Mouse (Mus musculus) forebrain, embryonic 11.5 days (tissue): ENCODE results near the gene Lztr1. TPM values are rescaled to one million over a fixed set of nuclear protein-coding genes. Genes with fewer than 3 reads are reported as not detected.
A peak's percentile ranks its signal among the peaks of the same experiment; 100 is the strongest.

Experiments
- ATAC-seq: fragments of 200-750 bp; cut with Nextera tagmentation; replicated peaks from 2 replicates; pipeline ENCODE4 v1.8.0; 2017; ENCODE audit warnings: moderate TSS enrichment; ENCODE audit not compliant: low FRiP score
- DNase-seq: peaks from one replicate; pipeline ENCODE4 v3.0.0-alpha.2; 2017; ENCODE audit warnings: low spot score
- H3K27ac ChIP-seq: fragments of 300-500 bp; sonication (generic); 2 replicates; pipeline ENCODE4 v1.5.1; 2014; ENCODE audit warnings: low read depth, low read length
- H3K27me3 ChIP-seq: fragments of 300-500 bp; sonication (generic); 2 replicates; pipeline ENCODE4 v1.6.1; 2014; ENCODE audit warnings: mild to moderate bottlenecking, low read length, mixed read lengths; ENCODE audit not compliant: control insufficient read depth, insufficient read depth
- H3K36me3 ChIP-seq: fragments of 300-500 bp; sonication (generic); 2 replicates; pipeline ENCODE4 v1.6.1; 2014; ENCODE audit warnings: mild to moderate bottlenecking, low read length, moderate library complexity, mixed read lengths; ENCODE audit not compliant: control insufficient read depth, insufficient read depth
- H3K4me1 ChIP-seq: fragments of 300-500 bp; sonication (generic); replicated peaks from 2 replicates; pipeline ENCODE4 v1.6.1; 2014; ENCODE audit warnings: low read length, mixed read lengths; ENCODE audit not compliant: control insufficient read depth, insufficient read depth
- H3K4me2 ChIP-seq: fragments of 300-500 bp; sonication (generic); 2 replicates; pipeline ENCODE4 v1.6.1; 2014; ENCODE audit warnings: low read depth, mild to moderate bottlenecking, low read length, moderate library complexity, mixed read lengths; ENCODE audit not compliant: severe bottlenecking
- H3K4me3 ChIP-seq: fragments of 300-500 bp; sonication (generic); 2 replicates; pipeline ENCODE4 v1.5.1; 2014; ENCODE audit warnings: low read depth, low read length
- H3K9ac ChIP-seq: fragments of 300-500 bp; sonication (generic); 2 replicates; pipeline ENCODE4 v1.6.1; 2014; ENCODE audit warnings: low read length
- H3K9me3 ChIP-seq: fragments of 300-500 bp; sonication (generic); 2 replicates; pipeline ENCODE4 v1.6.1; 2016; ENCODE audit warnings: low read length, mixed read lengths; ENCODE audit not compliant: control insufficient read depth
- WGBS: fragments of 180-500 bp; shearing (Covaris S2); extraction: QIAGEN DNeasy Blood & Tissue Kit; methylation state at CpG from one replicate; pipeline ENCODE4 v1.1.7; 2014; 5-methylcytosine and 5-hydroxymethylcytosine counted together
- polyA plus RNA-seq: library from polyadenylated mRNA; unstranded; fragments of >200 nt; fragmentation: Nextera tagmentation; extraction: Ambion mirVana; gene quantifications from 2 replicates; pipeline ENCODE4 v1.2.1, GENCODE M21; 2014

Gene Lztr1
- polyA plus RNA-seq, result 97.5 and 106 TPM in 2 replicates

DNA sequence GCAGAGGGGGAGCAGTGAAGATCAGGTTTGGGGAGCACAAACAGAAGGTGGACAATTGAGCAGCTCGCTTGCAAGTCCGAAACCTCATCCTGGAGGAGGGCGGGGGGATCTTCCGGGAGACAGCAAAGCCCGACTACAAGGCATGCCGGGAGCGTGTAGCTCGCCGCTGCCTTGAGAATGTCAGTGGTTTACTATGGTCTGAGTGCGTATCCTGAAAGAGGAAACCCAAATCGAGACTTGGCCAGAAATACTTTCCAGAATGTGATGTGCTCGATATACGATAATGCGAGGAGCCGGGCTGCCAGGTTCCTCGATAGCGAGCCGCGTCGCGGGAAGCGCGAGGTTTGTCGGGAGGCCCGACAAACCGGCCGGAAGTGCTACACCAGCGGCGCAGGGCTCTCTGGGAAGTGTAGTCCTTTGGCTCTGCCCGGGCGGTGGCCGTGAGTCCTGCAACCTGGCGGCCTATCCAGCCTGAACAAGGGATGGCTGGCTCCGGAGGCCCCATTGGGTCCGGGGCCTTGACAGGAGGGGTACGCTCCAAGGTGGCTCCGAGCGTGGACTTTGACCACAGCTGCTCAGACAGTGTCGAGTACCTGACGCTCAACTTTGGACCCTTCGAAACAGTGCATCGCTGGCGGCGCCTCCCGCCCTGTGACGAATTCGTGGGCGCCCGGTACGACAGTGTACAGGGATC is at the start of gene Lztr1:
Gene Lztr1 (plus strand): TSS at position 143 of the 694 bp plus-strand sequence.
- Histone ChIP-seq H3K4me1 (peaks cover 13% of the 10 kb centered on the region), H3K36me3 (no peaks in the 10 kb centered on the region; the same call in none of the 2 replicates), H3K4me2 (peak within 1 kb of the TSS; percentile 79), H3K4me3 (peak within 1 kb of the TSS; percentile 70), H3K27me3 (no peaks in the 10 kb centered on the region), H3K9me3 (no peaks in the 10 kb centered on the region), H3K27ac (peak within 1 kb of the TSS; percentile 81; the same call in 1 of the 2 replicates), H3K9ac (peak within 1 kb of the TSS; percentile 85)
- ATAC-seq (peak; percentile 97), DNase-seq (peak; percentile 93)
- WGBS, result under 1% methylated on average over 50 of the region's 50 CpGs

- Histone ChIP-seq H3K4me1 (peaks cover under 1% of the 10 kb centered on the region; the same call in 1 of the 2 replicates), H3K4me2 (no peak overlapping the region), H3K27ac (no peak overlapping the region), H3K9me3 (no peaks in the 10 kb centered on the region), H3K4me3 (no peak overlapping the region), H3K9ac (no peak overlapping the region), H3K27me3 (no peaks in the 10 kb centered on the region), H3K36me3 (peaks cover 9% of the 10 kb centered on the region; the same call in 1 of the 2 replicates)
- no peak for DNase-seq
- 88% methylated on average over 4 of the region's 4 CpGs for WGBS
- ATAC-seq, result no peak
Observed at GRCm38 (mm10) chr16:17460254-17460653, 48.2 kb upstream of the Lztr1 start.

- ATAC-seq, result no peak
- DNase-seq, result no peak
- WGBS, result 93% methylated on average over 1 of the region's 1 CpGs
- Histone ChIP-seq H3K9me3 (no peaks in the 10 kb centered on the region), H3K27ac (no peak overlapping the region), H3K4me2 (no peak overlapping the region), H3K9ac (no peak overlapping the region), H3K4me3 (no peak overlapping the region), H3K27me3 (no peaks in the 10 kb centered on the region), H3K4me1 (no peaks in the 10 kb centered on the region), H3K36me3 (peaks cover 5% of the 10 kb centered on the region; the same call in 1 of the 2 replicates)
Observed at GRCm38 (mm10) chr16:17461596-17461995, 46.9 kb upstream of the Lztr1 start.

DNA sequence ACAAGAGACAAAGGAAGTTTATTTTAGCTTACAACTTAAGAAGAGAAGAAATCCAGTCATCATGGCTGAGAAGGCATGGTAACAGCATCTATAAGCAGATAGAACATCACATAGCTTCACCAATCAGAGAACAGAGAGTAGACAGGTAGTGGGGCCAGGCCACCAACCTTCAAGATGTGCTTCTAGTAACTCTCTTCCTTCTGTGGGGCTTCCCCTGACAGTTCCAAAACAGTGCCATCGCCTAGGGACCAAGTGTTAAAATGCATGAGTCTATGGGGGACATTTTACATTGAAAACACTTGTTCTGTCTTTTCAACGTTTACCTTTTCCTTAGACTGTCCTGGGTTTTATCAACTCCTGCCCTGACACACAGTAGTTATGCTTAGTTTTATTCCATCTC is 45.3 kb upstream of the Lztr1 start:
- Histone ChIP-seq H3K27ac (no peak overlapping the region), H3K4me1 (no peaks in the 10 kb centered on the region), H3K4me2 (no peak overlapping the region), H3K9me3 (no peaks in the 10 kb centered on the region), H3K4me3 (no peak overlapping the region), H3K9ac (no peak overlapping the region), H3K27me3 (no peaks in the 10 kb centered on the region), H3K36me3 (no peaks in the 10 kb centered on the region; the same call in 1 of the 2 replicates)
- 91% methylated on average over 2 of the region's 2 CpGs for WGBS
- ATAC-seq (no peak), DNase-seq (no peak)

DNA sequence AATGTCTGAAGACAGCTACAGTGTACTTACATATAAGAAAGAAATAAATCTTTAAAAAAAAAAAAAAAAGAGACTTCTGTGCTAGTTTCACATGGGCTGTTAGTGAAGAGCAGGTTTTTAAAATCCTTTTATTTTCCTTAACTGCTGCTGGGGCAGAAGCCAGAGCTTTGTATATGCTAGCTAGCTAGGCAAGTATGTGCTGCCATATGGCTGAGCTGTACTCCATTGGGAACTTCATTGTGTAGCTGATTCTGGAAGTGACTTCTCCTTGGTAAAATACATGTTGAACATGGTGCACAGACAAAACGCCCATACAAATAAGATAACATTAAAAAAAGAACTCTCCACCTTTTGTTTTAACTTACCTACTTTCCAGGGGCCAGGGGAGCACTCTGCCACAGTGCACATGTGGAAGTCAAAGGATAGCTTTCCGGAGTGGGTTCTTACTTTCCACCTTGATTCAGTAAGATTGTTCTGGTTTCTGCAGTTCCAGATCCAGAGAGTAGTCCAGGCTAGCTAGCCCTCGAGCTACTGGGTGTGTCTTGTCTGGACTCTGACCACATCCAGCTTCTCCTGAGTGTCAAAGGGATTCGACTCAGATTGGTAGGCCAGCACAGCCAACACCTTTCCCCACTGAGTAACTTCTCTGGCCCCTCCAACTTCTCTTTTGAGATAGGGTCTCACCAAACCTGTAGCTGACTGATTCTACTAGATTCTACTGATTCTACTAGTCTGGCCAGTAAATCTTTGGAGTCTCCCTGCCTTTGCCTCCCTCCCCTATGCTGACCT is 41.4 kb upstream of the Lztr1 start:
- 90% methylated on average over 4 of the region's 4 CpGs for WGBS
- Histone ChIP-seq H3K4me3 (no peak overlapping the region), H3K27ac (no peak overlapping the region), H3K9me3 (no peaks in the 10 kb centered on the region), H3K36me3 (peaks cover 2% of the 10 kb centered on the region), H3K9ac (no peak overlapping the region), H3K4me2 (no peak overlapping the region), H3K4me1 (no peaks in the 10 kb centered on the region), H3K27me3 (no peaks in the 10 kb centered on the region)
- DNase-seq (no peak), ATAC-seq (no peak)

DNA sequence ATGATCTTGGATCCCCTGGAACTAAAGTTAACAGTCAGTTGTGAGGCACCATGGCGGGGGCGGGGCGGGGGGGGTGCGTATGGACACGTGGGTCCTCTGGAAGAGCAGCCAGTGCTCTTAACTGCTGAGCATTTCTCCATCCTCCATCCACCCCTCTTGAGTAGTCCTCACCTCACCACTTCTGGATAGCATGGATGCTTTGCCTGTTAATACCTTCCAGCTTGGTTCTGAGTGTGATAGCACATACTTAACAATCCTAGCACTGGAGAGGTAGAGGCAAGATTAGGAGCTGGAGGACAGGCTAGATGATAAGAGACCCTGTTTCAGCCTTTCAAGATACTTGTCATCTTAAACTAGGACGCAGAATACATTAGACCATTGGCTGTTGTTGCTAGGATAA is 36.0 kb upstream of the Lztr1 start:
- no peak overlapping the region for H3K9ac ChIP-seq
- H3K27ac ChIP-seq, result no peak overlapping the region
- no peak overlapping the region for H3K4me3 ChIP-seq
- no peak overlapping the region for H3K4me2 ChIP-seq
- no peak for ATAC-seq
- DNase-seq, result no peak
- H3K27me3 ChIP-seq, result no peaks in the 10 kb centered on the region
- H3K9me3 ChIP-seq, result no peaks in the 10 kb centered on the region
- WGBS, result 88% methylated on average over 6 of the region's 6 CpGs
- H3K36me3 ChIP-seq, result peaks cover 2% of the 10 kb centered on the region
- no peaks in the 10 kb centered on the region for H3K4me1 ChIP-seq

- H3K4me1 ChIP-seq, result no peaks in the 10 kb centered on the region
- ATAC-seq (no peak), DNase-seq (peak; percentile 52)
Observed at GRCm38 (mm10) chr16:17474091-17474490, 34.4 kb upstream of the Lztr1 start.

DNA sequence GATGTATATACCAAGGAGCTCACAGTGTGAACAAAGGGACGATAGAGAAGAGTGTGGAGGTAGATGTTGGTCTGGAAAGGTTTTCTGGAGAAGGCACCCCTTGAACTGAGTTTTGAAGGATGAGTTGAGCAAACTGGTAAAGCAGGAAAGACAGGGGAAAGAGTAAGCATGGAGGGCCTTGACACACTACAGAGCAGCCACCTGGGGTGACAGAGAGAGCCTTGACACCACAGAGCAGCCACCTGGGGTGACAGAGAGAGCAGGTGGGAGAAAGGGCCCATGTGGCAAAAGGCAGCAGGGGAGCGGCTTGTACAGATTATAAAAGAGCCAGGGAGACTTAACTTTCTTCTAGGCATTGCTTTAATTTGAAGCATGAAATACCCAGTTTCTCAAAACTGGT is 33.7 kb upstream of the Lztr1 start:
- ATAC-seq, result no peak
- Histone ChIP-seq H3K9me3 (no peaks in the 10 kb centered on the region), H3K4me2 (no peak overlapping the region), H3K4me3 (no peak overlapping the region), H3K27ac (no peak overlapping the region), H3K27me3 (no peaks in the 10 kb centered on the region), H3K4me1 (no peaks in the 10 kb centered on the region), H3K9ac (no peak overlapping the region), H3K36me3 (no peaks in the 10 kb centered on the region; the same call in 1 of the 2 replicates)
- 84% methylated on average over 2 of the region's 2 CpGs for WGBS
- no peak for DNase-seq

More at GRCm38 (mm10) chr16:17474091-17474490, 34.4 kb upstream of the Lztr1 start:
- no peak overlapping the region for H3K4me2 ChIP-seq
- H3K9ac ChIP-seq, result no peak overlapping the region
- H3K36me3 ChIP-seq, result peaks cover under 1% of the 10 kb centered on the region
- H3K27ac ChIP-seq, result no peak overlapping the region
- no peak overlapping the region for H3K4me3 ChIP-seq
- no peaks in the 10 kb centered on the region for H3K9me3 ChIP-seq
- H3K27me3 ChIP-seq, result no peaks in the 10 kb centered on the region
